Mouse (Mus musculus): Measurements from ENCODE around the gene Gm44805.

Gene Gm44805

DNA sequence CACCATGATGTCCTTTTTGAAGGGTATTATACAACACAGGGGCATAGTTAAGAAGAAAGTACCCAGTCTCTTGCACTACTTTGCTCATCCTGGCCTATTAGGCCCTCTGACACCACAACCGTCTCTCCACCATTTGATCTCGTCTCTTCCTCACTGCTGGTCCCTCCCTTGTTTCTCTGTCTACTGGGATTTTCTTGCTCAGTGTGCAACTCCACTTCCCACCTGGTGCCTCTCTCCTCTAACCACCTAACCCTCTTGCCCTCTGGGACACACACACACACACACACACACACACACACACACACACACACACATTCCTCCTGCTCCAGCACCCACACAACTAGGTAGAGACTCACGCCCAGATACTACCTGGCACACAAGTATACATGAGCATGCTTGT is 2.3 kb downstream of the Gm44805 start:
- in situ Hi-C loops (cut with MseI, MboI) = no loop called here

DNA sequence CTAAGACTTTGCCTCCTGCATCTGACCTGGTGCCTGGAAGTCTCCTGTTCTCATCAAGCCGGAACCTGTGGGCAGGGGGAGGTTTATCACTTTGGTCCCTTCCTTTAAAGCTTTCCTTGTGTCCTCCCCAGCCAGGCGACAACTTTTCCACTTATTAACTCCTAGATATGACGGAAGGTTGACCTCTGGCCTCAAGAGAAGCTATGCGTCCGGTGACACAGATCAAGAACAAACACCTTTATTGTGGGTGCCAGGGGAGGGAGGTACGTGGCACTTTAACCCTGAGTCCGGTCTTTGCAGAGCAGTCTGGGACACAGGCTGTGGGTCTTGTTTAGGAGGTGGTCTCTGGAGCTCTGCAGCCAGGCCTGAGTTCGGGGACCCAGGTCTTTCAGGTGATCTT is 3.4 kb downstream of the Gm44805 start, which contains the start of gene Apoc2:
TSS of gene Apoc2 (minus strand) at position 70 of the 400 bp plus-strand sequence.
- in situ Hi-C loops (cut with MseI, MboI) = no loop called here

DNA sequence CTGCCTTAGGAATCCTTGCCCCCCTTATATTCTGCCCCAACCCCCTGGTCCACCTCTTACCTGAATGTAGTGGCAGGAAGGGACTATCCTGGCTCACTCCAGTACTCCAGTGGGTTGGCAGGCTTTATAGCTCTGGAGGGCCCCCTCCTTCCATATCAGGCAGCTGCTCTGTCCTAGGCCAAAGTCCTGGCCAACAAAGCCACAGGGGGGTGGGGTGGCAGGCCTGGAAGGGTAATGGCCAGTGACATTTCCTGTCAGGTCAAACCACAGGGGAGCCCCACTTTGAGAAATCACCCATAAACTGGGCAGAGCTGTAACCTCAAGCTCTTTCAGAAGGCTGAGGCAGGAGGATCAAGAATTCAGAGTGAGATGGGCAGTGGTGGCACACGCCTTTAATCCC is 4.6 kb downstream of the Gm44805 start:
- in situ Hi-C loops (cut with MseI, MboI) = no loop called here

DNA sequence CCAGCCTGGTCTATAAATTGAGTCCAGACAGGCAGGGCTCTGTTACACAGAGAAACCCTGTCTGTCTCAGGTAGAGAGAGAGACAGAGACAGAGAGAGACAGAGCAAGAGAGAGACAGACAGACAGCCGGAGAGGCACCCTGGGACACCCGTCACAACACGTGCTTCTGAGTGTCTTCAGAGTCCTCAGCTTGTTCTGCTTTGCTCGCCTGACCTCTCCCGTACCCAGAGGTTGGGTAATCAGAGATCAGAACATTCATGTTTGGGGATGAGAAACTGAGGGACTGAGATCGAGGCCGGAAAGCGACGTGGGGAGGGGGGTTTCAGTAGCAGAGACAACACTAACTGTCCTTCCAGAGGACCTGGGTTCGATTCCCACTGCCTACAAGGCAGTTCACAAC is 5.4 kb downstream of the Gm44805 start:
- in situ Hi-C loops (cut with MseI, MboI) = no loop called here

DNA sequence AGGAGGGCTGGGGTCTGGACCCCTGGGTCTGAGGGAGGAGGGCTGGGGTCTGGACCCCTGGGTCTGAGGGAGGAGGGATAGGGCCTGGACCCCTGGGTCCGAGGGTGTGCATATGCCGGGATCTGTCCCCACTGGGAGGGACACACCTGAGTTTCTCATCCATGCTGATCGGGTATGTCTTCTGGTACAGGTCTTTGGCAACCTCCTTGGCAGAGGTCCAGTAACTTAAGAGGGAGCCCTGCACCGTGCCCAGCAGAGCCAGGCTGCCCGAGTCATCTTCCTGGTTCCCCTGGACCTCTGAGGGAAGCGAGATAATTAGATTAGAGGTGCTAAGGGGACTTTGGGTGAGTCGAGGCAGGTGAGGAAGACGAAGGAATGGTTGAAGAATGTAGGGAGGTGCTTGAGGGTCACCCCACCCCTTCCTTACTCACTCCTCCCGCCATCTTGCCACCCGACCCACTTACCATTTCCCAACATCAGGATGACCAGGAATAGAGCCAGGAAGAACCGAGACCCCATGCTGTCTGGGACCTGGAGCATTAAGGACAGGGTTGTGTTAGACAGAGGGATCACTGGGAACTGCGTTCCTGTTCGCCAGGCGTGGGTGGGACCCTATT is 8.0 kb downstream of the Gm44805 start:
- in situ Hi-C loops (cut with MseI, MboI) = no loop called here

DNA sequence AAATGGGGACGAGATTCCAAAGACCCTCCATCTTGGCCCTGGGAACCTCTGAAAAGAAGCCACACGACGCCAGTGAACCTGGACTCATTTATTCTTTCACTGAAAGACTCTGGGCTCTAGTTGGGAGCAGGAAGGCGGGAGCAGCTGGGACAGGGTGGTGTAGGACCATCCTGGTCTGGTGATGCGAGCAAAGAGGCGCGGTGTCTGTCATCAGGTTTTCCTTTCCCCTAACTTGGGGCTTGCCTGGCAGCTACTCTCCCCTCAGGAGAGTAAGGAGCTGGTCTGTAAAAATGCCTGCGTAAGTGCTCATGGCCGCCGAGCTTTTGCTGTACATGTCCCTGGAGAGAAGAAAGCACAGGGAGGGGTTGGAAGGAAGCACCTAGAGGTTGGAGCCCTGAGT is 9.7 kb downstream of the Gm44805 start:
- in situ Hi-C loops (cut with MseI, MboI) = no loop called here

DNA sequence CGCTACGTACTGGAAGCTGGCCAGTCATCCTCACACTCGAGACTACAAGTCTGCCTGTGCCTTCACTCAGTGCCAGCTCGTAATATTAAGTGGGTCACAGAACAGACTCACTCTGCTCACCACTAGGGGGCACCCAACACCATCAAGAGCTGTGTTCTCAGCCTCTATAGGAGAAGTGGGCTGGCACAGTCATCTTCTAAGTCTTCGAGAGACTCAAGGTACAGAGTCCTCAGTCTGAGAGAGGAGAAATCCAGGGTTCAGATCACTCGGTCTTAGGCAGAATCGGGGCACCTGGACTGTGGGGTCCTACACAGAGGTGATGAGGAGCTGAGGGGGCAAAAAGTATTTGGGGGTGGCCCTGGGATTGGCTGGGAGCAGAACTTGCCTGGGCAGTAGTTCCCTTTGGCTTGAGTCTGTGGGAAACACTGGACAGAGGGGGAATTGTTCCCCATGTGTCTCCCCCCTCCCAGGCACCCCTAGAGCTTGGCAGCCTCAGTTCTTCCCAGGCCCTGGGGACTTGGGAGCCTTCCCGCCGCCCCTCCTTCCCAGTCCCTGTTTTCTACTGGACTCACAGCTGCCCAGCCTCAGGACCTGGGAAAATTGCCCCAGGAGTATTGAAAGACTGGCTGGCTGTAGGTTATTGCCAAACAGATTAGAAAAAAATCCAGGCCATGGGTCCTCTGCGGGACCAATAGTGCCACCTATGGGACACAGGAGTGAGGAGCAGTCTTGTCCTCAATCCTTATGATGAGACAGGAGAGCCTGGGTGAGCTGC is 12.1 kb downstream of the Gm44805 start:
- in situ Hi-C loops (cut with MseI, MboI) = loop anchor here in 1 of 2 experiments (5.0 kb wide), 1 partner anchor 33 kb away; no protein-coding TSS in a partner anchor

DNA sequence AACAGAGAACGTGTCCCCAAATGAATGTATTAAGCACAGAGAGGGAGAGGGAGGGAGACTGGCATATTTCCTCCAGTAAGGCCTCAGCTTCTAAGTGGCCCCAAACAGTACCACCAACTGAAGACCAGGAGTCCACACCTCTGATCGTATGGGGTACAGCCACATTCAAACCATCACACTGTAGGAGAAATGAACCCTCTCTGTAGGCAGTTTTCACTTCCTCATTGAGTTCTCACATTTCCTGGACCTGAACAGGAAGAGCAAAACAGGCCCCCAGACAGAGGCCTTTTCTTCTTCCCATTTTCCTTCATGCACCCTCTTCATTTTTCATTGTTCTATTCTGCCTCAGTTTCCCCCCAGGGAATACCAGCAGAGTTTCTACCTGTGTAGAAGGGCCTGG is 13.8 kb downstream of the Gm44805 start:
- in situ Hi-C loops (cut with MseI, MboI) = loop anchor here in 1 of 2 experiments (5.0 kb wide), 1 partner anchor 35 kb away; no protein-coding TSS in a partner anchor

DNA sequence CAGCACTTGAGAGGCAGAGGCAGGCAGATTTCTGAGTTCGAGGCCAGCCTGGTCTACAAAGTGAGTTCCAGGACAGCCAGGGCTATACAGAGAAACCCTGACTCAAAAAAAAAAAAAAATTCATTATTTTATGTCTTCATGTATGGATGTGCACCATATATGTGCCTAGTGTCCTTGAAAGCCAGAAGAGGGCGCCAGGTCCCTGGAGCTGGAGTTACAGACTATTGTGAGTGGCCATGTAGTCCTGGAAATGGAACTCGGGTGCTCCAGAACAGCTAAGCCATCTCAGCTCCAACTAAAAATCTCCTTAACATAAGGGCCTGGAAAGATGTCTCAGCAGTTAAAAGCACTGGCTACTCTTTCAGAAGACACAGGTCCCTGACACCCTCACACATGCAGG is 14.5 kb downstream of the Gm44805 start:
- in situ Hi-C loops (cut with MseI, MboI) = loop anchor here in 1 of 2 experiments (5.0 kb wide), 1 partner anchor 36 kb away; no protein-coding TSS in a partner anchor

DNA sequence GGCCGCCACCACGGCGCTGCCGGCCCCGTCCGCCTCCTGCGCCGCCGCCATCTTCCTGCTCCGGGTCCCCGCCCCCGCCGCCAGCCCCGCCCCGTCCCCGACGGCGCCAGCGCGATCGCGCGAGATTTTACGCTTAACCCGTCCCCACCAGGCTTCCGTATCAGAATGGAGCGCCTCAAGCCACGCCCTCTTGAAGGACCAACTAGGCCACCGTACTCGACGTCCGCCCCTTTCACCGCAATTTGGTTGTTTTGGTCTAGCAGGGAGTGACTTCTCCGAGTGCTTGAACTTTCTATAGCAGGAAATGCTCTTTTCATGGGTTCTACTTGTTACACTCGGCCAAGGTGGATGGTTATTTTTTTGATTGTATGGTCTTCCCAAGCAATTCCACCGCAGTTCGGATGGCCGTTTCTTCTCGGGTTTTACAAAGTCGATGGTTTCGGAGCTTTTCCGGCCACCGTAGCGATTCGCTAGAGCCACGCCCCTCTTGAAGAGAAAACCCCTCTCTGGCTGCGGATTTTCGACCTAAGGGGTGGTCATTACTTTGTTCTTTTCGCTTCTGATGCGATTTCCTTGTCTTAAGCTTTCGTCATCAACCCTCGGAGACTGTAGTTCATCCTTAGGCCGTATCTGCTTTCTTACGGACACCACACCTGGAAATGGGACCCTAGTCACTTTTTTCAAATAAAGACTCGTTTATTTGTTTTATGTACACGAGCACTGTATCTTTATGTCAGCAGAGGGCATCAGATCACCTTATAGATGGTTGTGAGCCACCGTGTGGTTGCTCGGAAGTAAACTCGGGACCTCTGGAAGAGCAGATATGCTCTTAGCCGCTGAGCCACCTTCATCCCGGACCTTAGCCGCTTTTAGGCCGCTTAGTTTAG is 16.0 kb downstream of the Gm44805 start, which contains the start of gene Clptm1:
TSS of gene Clptm1 (minus strand) at position 79 of the 887 bp plus-strand sequence.
- in situ Hi-C loops (cut with MseI, MboI) = loop anchor here in 1 of 2 experiments (5.0 kb wide), 1 partner anchor 37 kb away; no protein-coding TSS in a partner anchor

DNA sequence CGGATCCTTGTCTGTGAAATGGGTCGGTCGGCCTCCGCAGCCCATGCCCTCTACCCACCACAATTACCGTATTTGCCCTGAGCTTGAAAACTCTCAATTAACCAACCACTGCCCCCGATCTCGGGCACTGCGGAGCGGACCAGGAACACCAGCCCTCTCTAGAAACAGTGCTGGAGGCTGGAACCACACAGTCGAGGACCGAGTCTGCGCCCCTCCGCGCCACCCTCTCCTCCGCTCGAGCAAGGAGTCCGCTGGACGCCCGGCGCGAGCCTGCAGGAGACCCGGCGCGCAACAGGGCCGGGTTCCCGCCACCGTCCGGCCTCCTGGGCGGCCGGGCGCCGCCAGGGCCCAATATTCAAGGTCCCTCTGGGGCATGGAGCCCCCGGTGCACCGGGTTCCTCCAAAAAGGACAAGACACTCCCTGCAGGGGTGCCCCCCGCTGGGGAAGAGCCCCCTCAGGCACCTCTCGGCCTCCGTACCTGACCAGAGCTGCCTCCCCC is 16.7 kb downstream of the Gm44805 start:
- in situ Hi-C loops (cut with MseI, MboI) = no loop called here

DNA sequence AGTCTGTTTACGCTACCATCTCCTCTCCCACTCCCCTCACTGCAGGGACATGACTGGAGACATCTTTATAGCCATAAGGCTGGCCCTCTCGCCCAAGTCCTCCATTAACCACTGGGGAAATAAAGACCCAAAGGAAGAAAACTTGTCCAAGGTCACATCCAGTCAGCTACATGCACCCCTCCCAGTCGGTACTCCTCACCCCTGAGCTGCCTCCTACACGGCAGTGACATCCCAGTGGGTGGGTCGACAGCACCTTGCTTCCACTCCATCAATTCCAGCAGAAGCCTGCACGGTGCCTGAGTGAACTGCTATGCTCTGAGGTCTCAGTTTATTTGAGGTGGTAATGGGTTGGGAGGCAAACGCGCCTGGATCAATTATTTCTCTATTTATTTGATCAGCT is 17.3 kb downstream of the Gm44805 start:
- in situ Hi-C loops (cut with MseI, MboI) = no loop called here

DNA sequence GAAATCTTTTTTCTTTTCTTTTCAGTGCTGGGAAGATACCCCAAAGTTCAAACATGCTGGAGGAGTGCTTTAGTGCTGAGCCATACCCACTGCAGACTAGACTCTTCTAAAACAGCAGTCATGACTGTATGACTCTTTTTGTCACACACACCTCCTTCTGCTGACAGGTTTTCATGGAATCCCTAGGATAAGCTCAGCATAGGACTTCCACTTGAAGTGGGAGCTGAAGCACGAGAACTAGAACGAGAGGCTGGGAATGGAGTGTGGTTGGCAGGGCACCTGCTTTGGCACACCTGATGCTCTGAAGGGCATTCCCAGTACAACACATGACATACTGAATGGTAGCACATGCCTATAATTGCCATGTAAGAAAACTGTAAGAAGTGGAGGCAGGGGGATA is 28.6 kb downstream of the Gm44805 start:
- in situ Hi-C loops (cut with MseI, MboI) = no loop called here

DNA sequence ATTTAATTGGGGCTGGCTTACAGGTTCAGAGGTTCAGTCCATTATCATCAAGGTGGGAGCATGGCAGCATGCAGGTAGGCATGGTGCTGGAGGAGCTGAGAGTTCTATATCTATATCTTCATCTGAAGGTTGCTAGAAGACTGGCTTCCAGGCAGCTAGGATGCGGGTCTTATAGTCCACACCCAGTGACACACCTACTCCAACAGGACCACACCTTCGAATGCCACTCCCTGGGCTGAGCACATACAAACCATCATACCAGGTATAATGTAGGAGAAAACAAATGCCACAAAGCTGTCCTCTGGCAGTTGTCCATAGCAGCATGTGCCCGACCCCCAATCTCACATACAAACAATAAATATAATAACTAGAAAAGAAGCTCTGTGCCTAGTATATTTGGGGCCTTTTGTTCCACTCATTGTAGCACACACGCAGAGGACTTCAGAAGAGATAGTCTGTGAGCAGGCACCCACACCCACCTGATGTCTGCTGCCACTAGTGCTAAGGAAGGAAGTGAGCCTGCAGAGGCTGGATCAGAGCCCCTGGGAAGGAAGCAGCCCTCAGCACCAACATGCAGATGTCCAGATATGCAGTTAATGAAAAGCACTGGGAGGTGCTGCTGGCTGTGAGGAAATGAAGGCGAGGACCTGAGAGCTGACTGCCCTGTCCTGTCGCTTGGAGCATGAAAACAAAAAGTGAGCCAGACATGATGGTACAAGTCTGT is 30.0 kb downstream of the Gm44805 start:
- in situ Hi-C loops (cut with MseI, MboI) = no loop called here

DNA sequence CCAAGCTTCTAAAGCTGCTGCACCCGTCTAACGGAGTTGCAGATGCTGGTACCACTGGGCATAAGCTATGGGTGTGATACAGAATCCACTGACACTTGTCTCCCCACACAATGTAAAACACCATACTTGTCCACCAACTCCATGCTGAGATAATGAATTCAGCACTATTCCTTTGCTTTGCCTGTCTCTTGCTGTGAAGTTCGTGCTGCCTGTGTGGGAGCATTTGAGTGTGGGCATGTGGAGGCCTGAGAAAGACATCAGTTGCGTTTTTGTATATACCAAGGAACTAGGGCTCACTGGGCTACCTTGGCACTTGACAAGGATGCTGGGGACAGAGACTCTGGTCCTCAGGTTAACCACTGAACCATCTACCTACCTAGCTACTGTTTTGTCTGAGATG is 40.0 kb downstream of the Gm44805 start:
- in situ Hi-C loops (cut with MseI, MboI) = no loop called here

DNA sequence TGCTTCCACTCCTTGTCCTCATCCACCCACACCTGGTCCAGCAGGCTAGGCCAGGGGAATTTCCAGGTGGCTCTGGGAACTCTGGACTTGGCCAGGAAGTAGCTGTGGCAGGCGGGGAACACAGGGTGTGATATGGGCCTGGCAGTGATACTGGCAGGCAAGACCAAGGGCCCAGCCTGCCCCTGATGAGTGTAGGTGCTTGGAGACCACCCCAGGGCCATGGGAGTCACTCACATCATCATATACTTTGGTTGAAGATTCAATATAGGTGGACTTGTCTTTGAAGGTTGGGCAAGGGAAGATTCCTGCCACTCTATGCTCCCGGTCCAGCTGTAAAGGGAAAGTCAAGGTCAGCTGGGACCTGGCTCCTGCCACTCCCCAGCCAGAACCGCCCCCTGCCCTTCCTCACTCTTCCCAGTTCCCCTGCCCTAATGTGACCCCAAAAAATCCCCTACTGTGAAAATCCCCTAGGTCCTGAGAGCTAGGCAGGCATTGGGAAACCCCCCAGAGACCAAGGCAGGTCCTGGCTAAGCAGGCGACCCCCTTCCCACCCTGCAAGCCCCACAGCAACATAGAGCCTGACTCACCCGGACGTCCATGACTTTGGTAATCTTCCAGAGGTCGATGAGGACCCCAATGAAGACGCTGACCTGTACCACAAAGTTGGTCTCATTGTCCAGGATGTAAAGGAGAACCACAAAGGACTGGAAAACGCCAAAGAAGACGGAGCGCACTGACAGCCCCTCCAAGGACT is 46.0 kb downstream of the Gm44805 start:
- in situ Hi-C loops (cut with MseI, MboI) = no loop called here

DNA sequence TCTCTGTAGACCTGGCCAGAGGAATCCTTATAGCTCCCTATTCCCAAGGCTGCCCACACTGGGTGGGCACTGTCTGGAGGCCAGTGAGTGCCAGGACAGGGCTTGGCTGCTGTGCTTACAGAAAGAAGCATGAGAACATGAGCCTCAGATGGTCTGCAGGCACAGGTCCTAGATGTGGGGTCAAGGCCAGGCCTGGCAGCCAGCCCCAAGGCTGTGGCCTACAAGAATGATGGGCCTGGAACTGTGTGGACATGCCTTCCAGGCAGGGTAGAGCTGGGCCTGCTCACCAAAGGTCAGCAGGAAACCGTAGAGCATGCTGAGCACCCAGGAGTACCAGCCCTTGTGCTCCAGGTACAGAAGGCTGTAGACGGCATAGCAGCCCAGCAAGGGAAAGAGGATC is 46.6 kb downstream of the Gm44805 start:
- in situ Hi-C loops (cut with MseI, MboI) = no loop called here

DNA sequence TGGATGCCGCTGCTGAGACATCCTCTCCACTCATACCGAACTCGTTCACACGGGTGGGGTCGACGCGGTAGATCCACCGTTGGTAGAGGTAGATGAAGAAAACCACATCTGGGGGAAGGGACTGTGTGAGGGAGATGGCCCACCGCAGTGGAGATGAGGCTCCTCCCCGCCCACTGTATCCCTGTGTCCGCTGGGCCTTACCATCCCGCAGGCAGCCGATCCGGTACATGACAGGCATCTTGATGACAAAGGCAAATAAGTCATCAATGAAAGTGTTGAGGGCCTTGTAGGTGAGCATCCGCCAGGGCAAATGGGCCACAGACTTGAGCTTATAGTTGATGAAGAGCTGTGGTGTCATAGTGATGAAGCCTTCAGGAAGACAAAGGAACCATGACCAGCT is 47.4 kb downstream of the Gm44805 start:
- in situ Hi-C loops (cut with MseI, MboI) = no loop called here

DNA sequence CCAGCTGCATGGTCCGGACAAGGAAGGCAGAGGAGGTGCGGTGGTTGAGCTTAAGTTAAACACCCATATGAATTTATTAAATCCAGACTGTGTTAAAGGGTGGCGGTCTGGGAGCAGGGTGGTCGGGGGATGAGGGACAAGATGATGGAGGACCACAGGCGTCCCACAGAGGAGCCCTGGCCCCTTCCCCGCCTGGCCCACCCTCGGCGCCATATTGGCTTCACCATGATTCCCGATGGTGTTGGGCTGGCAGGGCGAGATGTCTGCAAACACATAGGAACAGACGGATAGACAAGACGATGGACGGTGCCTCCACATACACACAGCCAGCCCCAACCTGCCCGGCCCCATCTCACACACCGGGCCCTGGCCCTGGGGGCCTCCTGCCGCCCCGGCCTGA is 48.0 kb downstream of the Gm44805 start:
- in situ Hi-C loops (cut with MseI, MboI) = no loop called here

DNA sequence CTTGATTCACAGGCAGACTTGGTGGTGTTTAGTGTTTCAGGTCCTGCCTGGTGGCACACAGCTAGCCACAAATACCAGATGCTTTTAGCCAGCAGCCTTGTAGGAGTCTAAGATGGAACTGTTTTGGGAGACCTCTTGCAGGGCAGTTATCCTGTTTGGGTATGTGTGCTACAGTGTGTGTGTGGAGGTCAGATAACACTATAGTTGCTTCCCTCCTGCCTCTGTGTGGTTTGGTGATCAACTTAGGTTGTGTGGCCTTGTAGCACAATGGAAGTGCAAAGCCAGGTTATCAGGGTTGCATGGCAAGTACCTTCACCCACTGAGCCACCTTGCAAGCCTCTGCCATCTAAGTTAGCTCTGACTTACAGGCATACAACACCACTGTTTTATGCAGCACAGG is 48.5 kb downstream of the Gm44805 start:
- in situ Hi-C loops (cut with MseI, MboI) = no loop called here
